26 mouse cellular contexts compared by ENCODE assay signal in the genomic region with DNA sequence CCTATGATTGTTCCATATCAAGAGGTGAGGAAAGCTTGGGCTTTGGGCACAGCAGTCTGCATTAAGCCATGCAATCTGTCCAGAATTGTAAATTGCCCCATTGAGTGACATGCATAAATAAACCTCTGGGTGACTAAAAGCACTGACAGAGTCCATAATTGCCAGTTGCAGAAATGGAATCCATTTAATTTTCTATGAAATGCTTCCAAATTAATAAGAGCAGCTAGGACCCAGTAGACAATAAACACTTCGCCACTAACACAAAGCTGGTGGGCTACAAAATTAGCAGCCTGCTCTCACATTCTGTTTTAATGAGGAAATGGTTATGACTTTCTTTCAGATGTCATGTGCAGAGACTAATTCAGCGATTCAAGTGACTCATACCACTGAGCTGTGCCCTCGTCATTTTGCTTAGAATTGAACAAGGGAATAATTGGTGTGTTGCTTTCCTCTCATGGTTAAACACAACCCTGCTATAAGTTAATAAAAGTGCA.
A peak's percentile ranks its signal among the peaks of the same experiment; 100 is the strongest.
DNase-seq lines count a peak whose midpoint lies in the region; ATAC-seq and TF ChIP-seq lines count a peak whose summit lies in the region.
"Had no signal": no experiment of that assay in that cellular context is flagged by ENCODE, and none has a peak within 500 bp of the region (broad histone marks: within the 10 kb centered on the region; RNA-seq: fewer than 3 reads in every experiment).

No protein-coding gene starts in this region.

- H3K9ac ChIP-seq in midbrain, embryonic 13.5 days (replicated peaks) = no peak overlapping the region
- H3K9ac ChIP-seq in midbrain, embryonic 11.5 days (ENCODE audit: low read length) = no peak overlapping the region
- no peak overlapping the region for H3K9ac ChIP-seq in forebrain, embryonic 12.5 days
- H3K9ac ChIP-seq in forebrain, postnatal 0 days = no peak overlapping the region
- H3K9ac ChIP-seq: embryonic facial prominence, embryonic 12.5 days; heart, embryonic 15.5 days; intestine, embryonic 15.5 days; liver, embryonic 12.5 days; liver, postnatal 0 days; midbrain, embryonic 12.5 days; neural tube, embryonic 13.5 days had no signal

- no peaks in the 10 kb centered on the region for H3K36me3 ChIP-seq in midbrain, embryonic 13.5 days
- H3K36me3 ChIP-seq in midbrain, embryonic 11.5 days (ENCODE audit: control insufficient read depth, insufficient read depth, low read length) = no peaks in the 10 kb centered on the region
- no peaks in the 10 kb centered on the region for H3K36me3 ChIP-seq in forebrain, embryonic 12.5 days (replicated peaks)
- no peaks in the 10 kb centered on the region for H3K36me3 ChIP-seq in forebrain, postnatal 0 days (ENCODE audit: insufficient read depth)
- H3K36me3 ChIP-seq: embryonic facial prominence, embryonic 12.5 days; heart, embryonic 15.5 days; intestine, embryonic 15.5 days; liver, embryonic 12.5 days; midbrain, embryonic 12.5 days; neural tube, embryonic 13.5 days had no signal

- no peak for DNase-seq in midbrain, embryonic 11.5 days (ENCODE audit: low spot score, missing footprints)
- DNase-seq in brain, adult 2 months (ENCODE audit: low read depth, low spot score) = peak; percentile 26
- no peak for DNase-seq in forebrain, postnatal 0 days
- DNase-seq in adrenal gland, postnatal 4 days (ENCODE audit: low spot score in 2 of 2) = no peak
- no peak for DNase-seq in right cerebral cortex, postnatal 25 days
- DNase-seq: adrenal gland, adult 8-10 months; B cell, adult 2 months; cerebellum, adult 11-12 months; cerebellum, adult 9-11 months; embryo, embryonic 11 days; kidney, adult 2 months; layer of hippocampus, postnatal 36 days; left cerebral cortex, postnatal 4 days; liver, postnatal 0 days; lung, postnatal 36 days; spleen, adult 18-20 months; thymus, postnatal 25 days had no signal

- H3K27me3 ChIP-seq in midbrain, embryonic 13.5 days = no peaks in the 10 kb centered on the region
- H3K27me3 ChIP-seq in midbrain, embryonic 11.5 days (ENCODE audit: control insufficient read depth, insufficient read depth, low read length) = no peaks in the 10 kb centered on the region
- H3K27me3 ChIP-seq in forebrain, embryonic 12.5 days = no peaks in the 10 kb centered on the region
- no peaks in the 10 kb centered on the region for H3K27me3 ChIP-seq in forebrain, postnatal 0 days (ENCODE audit: insufficient read depth, low read length)
- H3K27me3 ChIP-seq: embryonic facial prominence, embryonic 12.5 days; heart, embryonic 15.5 days; intestine, embryonic 15.5 days; liver, embryonic 12.5 days; midbrain, embryonic 12.5 days; neural tube, embryonic 13.5 days had no signal

- H3K9me3 ChIP-seq in midbrain, embryonic 13.5 days = no peaks in the 10 kb centered on the region
- H3K9me3 ChIP-seq in midbrain, embryonic 11.5 days (ENCODE audit: control insufficient read depth, low read length) = no peaks in the 10 kb centered on the region
- no peaks in the 10 kb centered on the region for H3K9me3 ChIP-seq in forebrain, embryonic 12.5 days
- H3K9me3 ChIP-seq in forebrain, postnatal 0 days (ENCODE audit: low read length) = no peaks in the 10 kb centered on the region
- H3K9me3 ChIP-seq: embryonic facial prominence, embryonic 12.5 days; heart, embryonic 15.5 days; intestine, embryonic 15.5 days; liver, embryonic 12.5 days; midbrain, embryonic 12.5 days; neural tube, embryonic 13.5 days had no signal

- H3K4me3 ChIP-seq in midbrain, embryonic 13.5 days (replicated peaks) = no peak overlapping the region
- no peak overlapping the region for H3K4me3 ChIP-seq in midbrain, embryonic 11.5 days (ENCODE audit: low read depth, low read length)
- H3K4me3 ChIP-seq in forebrain, embryonic 12.5 days (replicated peaks) = no peak overlapping the region
- H3K4me3 ChIP-seq in forebrain, postnatal 0 days (ENCODE audit: low read depth, low read length) = no peak overlapping the region
- H3K4me3 ChIP-seq: embryonic facial prominence, embryonic 12.5 days; heart, embryonic 15.5 days; intestine, embryonic 15.5 days; liver, embryonic 12.5 days; midbrain, embryonic 12.5 days; myocyte; neural tube, embryonic 13.5 days had no signal

- H3K27ac ChIP-seq in midbrain, embryonic 13.5 days = no peak overlapping the region
- H3K27ac ChIP-seq in midbrain, embryonic 11.5 days (ENCODE audit: low read depth, low read length) = no peak overlapping the region
- H3K27ac ChIP-seq in forebrain, embryonic 12.5 days = 0 out of 2 replicates have a peak overlapping the region, but pooled peaks have one; percentile 25
- H3K27ac ChIP-seq in forebrain, postnatal 0 days (ENCODE audit: low read depth, low read length) = no peak overlapping the region
- H3K27ac ChIP-seq: embryonic facial prominence, embryonic 12.5 days; heart, embryonic 15.5 days; intestine, embryonic 15.5 days; liver, embryonic 12.5 days; midbrain, embryonic 12.5 days; neural tube, embryonic 13.5 days had no signal

- TF ChIP-seq CTCF in forebrain, postnatal 0 days (IDR thresholded peaks at IDR 0.05; ENCODE audit: low read depth) = no peak

- peak; percentile 53 for ATAC-seq in midbrain, embryonic 13.5 days
- no peak for ATAC-seq in midbrain, embryonic 11.5 days (ENCODE audit: low FRiP score)
- peak; percentile 77 for ATAC-seq in forebrain, embryonic 12.5 days (ENCODE audit: low FRiP score)
- ATAC-seq in forebrain, postnatal 0 days = peak; percentile 71; the same call in 1 of the 2 replicates
- ATAC-seq: intestine, embryonic 15.5 days; liver, embryonic 12.5 days; liver, postnatal 0 days had no signal

- H3K4me2 ChIP-seq in midbrain, embryonic 13.5 days (replicated peaks) = no peak overlapping the region
- H3K4me2 ChIP-seq in midbrain, embryonic 11.5 days = no peak overlapping the region
- no peak overlapping the region for H3K4me2 ChIP-seq in forebrain, embryonic 12.5 days
- no peak overlapping the region for H3K4me2 ChIP-seq in forebrain, postnatal 0 days (ENCODE audit: low read depth)
- H3K4me2 ChIP-seq: embryonic facial prominence, embryonic 12.5 days; heart, embryonic 15.5 days; intestine, embryonic 15.5 days; liver, embryonic 12.5 days; midbrain, embryonic 12.5 days; neural tube, embryonic 13.5 days had no signal

- H3K4me1 ChIP-seq in midbrain, embryonic 13.5 days (replicated peaks) = no peaks in the 10 kb centered on the region
- H3K4me1 ChIP-seq in midbrain, embryonic 11.5 days (ENCODE audit: control insufficient read depth, insufficient read depth, low read length) = no peaks in the 10 kb centered on the region
- H3K4me1 ChIP-seq in forebrain, embryonic 12.5 days = no peaks in the 10 kb centered on the region
- no peaks in the 10 kb centered on the region for H3K4me1 ChIP-seq in forebrain, postnatal 0 days (ENCODE audit: insufficient read depth)
- H3K4me1 ChIP-seq: embryonic facial prominence, embryonic 12.5 days; heart, embryonic 15.5 days; intestine, embryonic 15.5 days; liver, embryonic 12.5 days; midbrain, embryonic 12.5 days; neural tube, embryonic 13.5 days had no signal

- WGBS in midbrain, embryonic 13.5 days = 62% methylated on average over 3 of the region's 3 CpGs
- WGBS in midbrain, embryonic 11.5 days = 77% methylated on average over 3 of the region's 3 CpGs
- WGBS in forebrain, embryonic 12.5 days = 42% methylated on average over 3 of the region's 3 CpGs
- 27% methylated on average over 3 of the region's 3 CpGs for WGBS in forebrain, postnatal 0 days
